Mouse (Mus musculus) olfactory bulb, adult 2 months (tissue): ENCODE results near the gene Rpl6.

ENCODE experiments used
- CTCF ChIP-seq: fragments of 200-500 bp; IDR thresholded peaks from 2 replicates; pipeline ENCODE4 v1.5.1; 2012; ENCODE audit warnings: low read depth, mild to moderate bottlenecking, low read length, moderate library complexity; ENCODE audit not compliant: insufficient read depth
- POLR2A ChIP-seq: fragments of 200-500 bp; IDR thresholded peaks from 2 replicates; pipeline ENCODE4 v1.6.1; 2012; ENCODE audit warnings: mild to moderate bottlenecking, low read depth, low read length, moderate library complexity; ENCODE audit not compliant: insufficient read depth

GRCm38 (mm10) chr5:121230811-121231210, 26.5 kb downstream of the Rpl6 start:
- TF ChIP-seq CTCF (no peak), POLR2A (no peak)
